Mouse (Mus musculus) MEL (cell line): ENCODE data around the gene Thsd4. TPM values are rescaled to one million over a fixed set of nuclear protein-coding genes. Genes with fewer than 3 reads are reported as not detected.

Experiments
- DNase-seq: peaks from one replicate; pipeline ENCODE4 v3.0.0; 2011; ENCODE audit warnings: low read depth, low spot score
- H3K27ac ChIP-seq: 2 replicates; pipeline ENCODE4 v1.5.1; 2012; ENCODE audit warnings: low read depth, mild to moderate bottlenecking, control low read depth, low read length, moderate library complexity; ENCODE audit not compliant: control insufficient read depth
- H3K27me3 ChIP-seq, 2 experiments: fragments of 150-350 bp in 1 of 2; sonication (generic) in 1 of 2; 2 replicates each; pipeline ENCODE4 v1.6.1; 2012; ENCODE audit warnings: low read length in 2 of 2, mild to moderate bottlenecking in 2 of 2, improper control_type of control experiment in 1 of 2, moderate library complexity in 1 of 2; ENCODE audit not compliant: insufficient read depth in 2 of 2, control insufficient read depth in 1 of 2
- H3K36me3 ChIP-seq, 2 experiments: 2 replicates each; pipeline ENCODE4 v1.6.1; 2012 to 2014; ENCODE audit warnings: low read length in 2 of 2, improper control_type of control experiment in 1 of 2, inconsistent platforms in 1 of 2, mild to moderate bottlenecking in 1 of 2; ENCODE audit not compliant: insufficient read depth in 2 of 2, control insufficient read depth in 1 of 2
- H3K4me1 ChIP-seq, 2 experiments: fragments of 150-350 bp in 1 of 2; sonication (generic) in 1 of 2; 2 replicates each; pipeline ENCODE4 v1.6.1; 2012; ENCODE audit warnings: low read length in 2 of 2, improper control_type of control experiment in 1 of 2, mild to moderate bottlenecking in 1 of 2; ENCODE audit not compliant: insufficient read depth in 2 of 2, control insufficient read depth in 1 of 2
- H3K4me3 ChIP-seq, 2 experiments: fragments of 150-350 bp in 1 of 2; sonication (generic) in 1 of 2; 2 replicates each; pipeline ENCODE4 v1.5.1; 2012; ENCODE audit warnings: low read depth in 2 of 2, low read length in 2 of 2, mild to moderate bottlenecking in 2 of 2, moderate library complexity in 2 of 2, control low read depth in 1 of 2, improper control_type of control experiment in 1 of 2; ENCODE audit not compliant: control insufficient read depth in 1 of 2, insufficient read depth in 1 of 2
- H3K79me2 ChIP-seq: 2 replicates; pipeline ENCODE4 v1.6.1; 2012; ENCODE audit warnings: mild to moderate bottlenecking, low read length, moderate library complexity; ENCODE audit not compliant: control insufficient read depth, poor library complexity, insufficient read depth
- H3K9ac ChIP-seq: 2 replicates; pipeline ENCODE4 v1.6.1; 2012; ENCODE audit warnings: low read depth, mild to moderate bottlenecking, control low read depth, low read length, moderate library complexity; ENCODE audit not compliant: control insufficient read depth, poor library complexity, severe bottlenecking
- H3K9me3 ChIP-seq: fragments of 150-350 bp; sonication (generic); replicated peaks from 2 replicates; pipeline ENCODE4 v1.6.1; 2012; ENCODE audit warnings: mild to moderate bottlenecking, low read length, improper control_type of control experiment, moderate library complexity; ENCODE audit not compliant: insufficient read depth
- CHD1 ChIP-seq: IDR thresholded peaks from 2 replicates; pipeline ENCODE4 v1.6.1; 2012; ENCODE audit warnings: low read depth, mild to moderate bottlenecking, inconsistent platforms, low read length, improper control_type of control experiment
- CHD2 ChIP-seq: IDR thresholded peaks from 2 replicates; pipeline ENCODE4 v1.6.1; 2011; ENCODE audit warnings: low read length, improper control_type of control experiment
- CTCF ChIP-seq, 3 experiments: IDR thresholded peaks in 2 of 3; conservative IDR thresholded peaks in 1 of 3; 2 replicates each; pipeline ENCODE4 v1.5.1; 2011 to 2012; ENCODE audit warnings: low read length in 3 of 3, low read depth in 2 of 3, mild to moderate bottlenecking in 2 of 3, improper control_type of control experiment in 1 of 3, inconsistent platforms in 1 of 3, mixed read lengths in 1 of 3, moderate library complexity in 1 of 3; ENCODE audit not compliant: control insufficient read depth in 1 of 3, insufficient read depth in 1 of 3, poor library complexity in 1 of 3, severe bottlenecking in 1 of 3
- ELF1 ChIP-seq: IDR thresholded peaks from 2 replicates; pipeline ENCODE4 v1.6.1; 2014; ENCODE audit warnings: low read depth, mild to moderate bottlenecking, inconsistent platforms, low read length, improper control_type of control experiment, moderate library complexity
- EP300 ChIP-seq, 2 experiments: IDR thresholded peaks; 2 replicates each; pipeline ENCODE4 v1.6.1; 2011; ENCODE audit warnings: improper control_type of control experiment in 2 of 2, low read length in 2 of 2, low read depth in 1 of 2, mild to moderate bottlenecking in 1 of 2
- ETS1 ChIP-seq: IDR thresholded peaks from 2 replicates; pipeline ENCODE4 v1.6.1; 2012; ENCODE audit warnings: low read depth, mild to moderate bottlenecking, inconsistent platforms, low read length, improper control_type of control experiment, moderate library complexity
- GABPA ChIP-seq: IDR thresholded peaks from 2 replicates; pipeline ENCODE4 v1.6.1; 2012; ENCODE audit warnings: low read depth, mild to moderate bottlenecking, inconsistent platforms, low read length, improper control_type of control experiment, moderate library complexity
- JUND ChIP-seq: IDR thresholded peaks from 2 replicates; pipeline ENCODE4 v1.6.1; 2011; ENCODE audit warnings: low read depth, mild to moderate bottlenecking, improper control_type of control experiment, low read length
- KAT2A ChIP-seq: conservative IDR thresholded peaks from 2 replicates; pipeline ENCODE4 v1.6.1; 2012; ENCODE audit warnings: low read depth, low read length, improper control_type of control experiment, inconsistent platforms
- MAFK ChIP-seq: IDR thresholded peaks from 2 replicates; pipeline ENCODE4 v1.6.1; 2011; ENCODE audit warnings: low read depth, mild to moderate bottlenecking, low read length, improper control_type of control experiment, borderline replicate concordance
- MAX ChIP-seq: IDR thresholded peaks from 2 replicates; pipeline ENCODE4 v1.6.1; 2011; ENCODE audit warnings: low read length, improper control_type of control experiment
- MAZ ChIP-seq: IDR thresholded peaks from 2 replicates; pipeline ENCODE4 v1.6.1; 2012; ENCODE audit warnings: low read depth, mild to moderate bottlenecking, inconsistent platforms, low read length, improper control_type of control experiment
- MEF2A ChIP-seq: IDR thresholded peaks from 2 replicates; pipeline ENCODE4 v1.6.1; 2014; ENCODE audit warnings: low read depth, mild to moderate bottlenecking, inconsistent platforms, low read length, improper control_type of control experiment; ENCODE audit not compliant: poor library complexity, insufficient replicate concordance, severe bottlenecking; ENCODE audit errors: extremely low read depth
- MXI1 ChIP-seq: IDR thresholded peaks from 2 replicates; pipeline ENCODE4 v1.6.1; 2011; ENCODE audit warnings: mild to moderate bottlenecking, low read depth, low read length, improper control_type of control experiment
- MYB ChIP-seq: IDR thresholded peaks from 2 replicates; pipeline ENCODE4 v1.6.1; 2011; ENCODE audit warnings: mild to moderate bottlenecking, low read depth, low read length, improper control_type of control experiment
- POLR2A ChIP-seq, 2 experiments: IDR thresholded peaks; 2 replicates each; pipeline ENCODE4 v1.6.1; 2011 to 2012; ENCODE audit warnings: low read length in 2 of 2, mild to moderate bottlenecking in 2 of 2, control low read depth in 1 of 2, improper control_type of control experiment in 1 of 2, low read depth in 1 of 2, moderate library complexity in 1 of 2; ENCODE audit not compliant: control insufficient read depth in 1 of 2, insufficient read depth in 1 of 2, poor library complexity in 1 of 2
- RAD21 ChIP-seq: IDR thresholded peaks from 2 replicates; pipeline ENCODE4 v1.6.1; 2011; ENCODE audit warnings: mild to moderate bottlenecking, low read depth, low read length, improper control_type of control experiment
- SIN3A ChIP-seq: IDR thresholded peaks from 2 replicates; pipeline ENCODE4 v1.6.1; 2012; ENCODE audit warnings: low read length, improper control_type of control experiment, inconsistent platforms
- SMC3 ChIP-seq: IDR thresholded peaks from 2 replicates; pipeline ENCODE4 v1.6.1; 2011; ENCODE audit warnings: low read depth, low read length, improper control_type of control experiment
- TAL1 ChIP-seq: IDR thresholded peaks from 2 replicates; pipeline ENCODE4 v1.6.1; 2012; ENCODE audit warnings: mild to moderate bottlenecking, inconsistent platforms, low read length, moderate library complexity, mixed read lengths
- TBP ChIP-seq: IDR thresholded peaks from 2 replicates; pipeline ENCODE4 v1.8.0; 2011; ENCODE audit warnings: low read depth, low read length, improper control_type of control experiment
- TCF12 ChIP-seq: IDR thresholded peaks from 2 replicates; pipeline ENCODE4 v1.6.1; 2014; ENCODE audit warnings: low read depth, mild to moderate bottlenecking, inconsistent platforms, low read length, improper control_type of control experiment, moderate library complexity
- UBTF ChIP-seq: IDR thresholded peaks from 2 replicates; pipeline ENCODE4 v1.6.1; 2012; ENCODE audit warnings: low read depth, mild to moderate bottlenecking, inconsistent platforms, low read length, improper control_type of control experiment, moderate library complexity, borderline replicate concordance; ENCODE audit not compliant: insufficient read depth
- USF2 ChIP-seq, 2 experiments: IDR thresholded peaks; 2 replicates each; pipeline ENCODE4 v1.6.1; 2011 to 2012; ENCODE audit warnings: improper control_type of control experiment in 2 of 2, low read length in 2 of 2, borderline replicate concordance in 1 of 2, inconsistent platforms in 1 of 2, low read depth in 1 of 2, mild to moderate bottlenecking in 1 of 2; ENCODE audit not compliant: insufficient read depth in 1 of 2
- ZC3H11A ChIP-seq: IDR thresholded peaks from 2 replicates; pipeline ENCODE4 v1.6.1; 2012; ENCODE audit warnings: low read depth, mild to moderate bottlenecking, inconsistent platforms, low read length, improper control_type of control experiment
- ZKSCAN1 ChIP-seq: IDR thresholded peaks from 2 replicates; pipeline ENCODE4 v1.6.1; 2012; ENCODE audit warnings: low read depth, mild to moderate bottlenecking, inconsistent platforms, low read length, improper control_type of control experiment, moderate library complexity
- polyA plus RNA-seq, 2 experiments: library from polyadenylated mRNA; stranded (reverse) in 1 of 2; unstranded in 1 of 2; fragments of >175 nt in 1 of 2; fragments of >200 nt in 1 of 2; gene quantifications; 2 replicates each; pipeline versions ENCODE4 v1.2.1 to v1.2.4; 2012; ENCODE audit warnings: low replicate concordance in 2 of 2, low read depth in 1 of 2; ENCODE audit not compliant: insufficient read length in 2 of 2, insufficient read depth in 1 of 2, missing spikeins in 1 of 2
- total RNA-seq: library from RNA; depleted of rRNA; stranded (reverse); fragments of 300-350 nt; gene quantifications from 2 replicates; pipeline ENCODE4 v1.2.3, GENCODE M21; 2012

The Thsd4 gene
- total and polyA plus RNA-seq, 3 experiments = 0.08 TPM; not detected in 1

DNA sequence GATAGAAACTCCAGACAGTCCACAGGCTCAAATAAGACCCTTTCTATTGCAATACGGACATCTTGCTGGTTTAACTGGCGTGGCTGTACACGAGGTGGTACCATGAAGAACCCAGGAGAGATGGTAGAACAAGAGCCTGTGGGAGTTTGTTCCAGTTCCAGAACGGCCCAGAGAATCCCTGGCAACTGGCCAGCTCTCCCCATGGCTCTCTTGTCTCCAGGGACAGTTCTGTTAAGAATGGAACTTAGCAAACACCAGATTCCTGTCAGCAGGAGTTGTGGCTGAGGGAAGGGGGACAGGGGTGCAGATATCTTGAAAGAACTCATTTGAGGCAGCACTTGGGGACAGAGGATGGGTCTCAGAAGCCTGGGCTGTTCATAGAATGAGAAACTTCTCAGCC lies 550.6 kb downstream of the Thsd4 start:
- no peaks in the 10 kb centered on the region for H3K9me3 ChIP-seq
- no peak for DNase-seq
- peaks cover 0 to 2% of the 10 kb centered on the region in 2 experiments; a peak in 1 of 4 replicates for H3K4me1 ChIP-seq
- H3K27me3 ChIP-seq = peaks cover 0 to 4% of the 10 kb centered on the region in 2 experiments
- no peaks in the 10 kb centered on the region for H3K36me3 ChIP-seq
- TF ChIP-seq MAX = no peak
- no peak for TF ChIP-seq CHD1
- no peak for TF ChIP-seq SIN3A
- TF ChIP-seq ZKSCAN1 = no peak
- no peak for TF ChIP-seq CTCF (IDR thresholded peaks at IDR 0.05 in 2 of 3, conservative IDR thresholded peaks at IDR 0.05 in 1 of 3; ENCODE audit: control insufficient read depth in 1 of 3, insufficient read depth in 1 of 3, low read depth in 2 of 3, low read length in 3 of 3, poor library complexity in 1 of 3, severe bottlenecking in 1 of 3)
- no peak for TF ChIP-seq TAL1
- no peak for TF ChIP-seq CHD2
- TF ChIP-seq EP300 (IDR thresholded peaks at IDR 0.05; ENCODE audit: low read depth in 1 of 2, low read length in 2 of 2) = no peak
- no peak for TF ChIP-seq KAT2A
- no peak for TF ChIP-seq TBP
- TF ChIP-seq ETS1 = no peak
- no peak for TF ChIP-seq MEF2A
- no peak for TF ChIP-seq MYB
- no peak for TF ChIP-seq MXI1
- no peak for TF ChIP-seq SMC3
- no peak for TF ChIP-seq USF2 (IDR thresholded peaks at IDR 0.05; ENCODE audit: borderline replicate concordance in 1 of 2, insufficient read depth in 1 of 2, low read depth in 1 of 2, low read length in 2 of 2)
- TF ChIP-seq POLR2A (IDR thresholded peaks at IDR 0.05; ENCODE audit: control insufficient read depth in 1 of 2, insufficient read depth in 1 of 2, low read depth in 1 of 2, low read length in 2 of 2, poor library complexity in 1 of 2) = no peak
- TF ChIP-seq MAZ = no peak
- TF ChIP-seq, all 39 proteins: peak for 0
- no peaks in the 10 kb centered on the region for H3K79me2 ChIP-seq
- H3K27ac ChIP-seq = no peak overlapping the region
- no peak overlapping the region for H3K4me3 ChIP-seq
- no peak overlapping the region for H3K9ac ChIP-seq

DNA sequence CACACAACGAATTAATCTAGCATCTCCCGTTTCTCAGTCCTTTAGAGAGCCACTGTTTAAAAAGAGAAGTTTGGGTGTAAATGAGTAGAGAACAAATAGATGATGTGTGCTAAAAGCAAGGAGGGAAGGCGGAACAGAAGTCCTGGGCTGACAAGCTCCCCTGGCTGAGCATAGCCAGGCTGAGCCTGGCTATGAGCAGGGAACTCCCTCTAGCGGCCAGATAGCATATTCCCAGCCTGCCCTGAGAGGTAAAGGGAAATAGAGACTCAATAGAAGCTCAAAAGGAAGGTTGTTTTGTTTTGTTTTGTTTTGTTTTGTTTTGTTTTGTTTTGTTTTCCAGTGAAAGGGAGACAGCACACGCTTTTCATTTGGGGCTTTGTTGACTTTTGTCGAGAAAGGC lies 552.5 kb downstream of the Thsd4 start:
- Histone ChIP-seq H3K27ac (no peak overlapping the region), H3K36me3 (no peaks in the 10 kb centered on the region), H3K9me3 (no peaks in the 10 kb centered on the region), H3K9ac (no peak overlapping the region)
- no peak for TF ChIP-seq MAFK
- TF ChIP-seq GABPA = no peak
- peak; percentile 65 for TF ChIP-seq ZC3H11A
- TF ChIP-seq MXI1 = no peak
- no peak for TF ChIP-seq POLR2A (IDR thresholded peaks at IDR 0.05; ENCODE audit: control insufficient read depth in 1 of 2, insufficient read depth in 1 of 2, low read depth in 1 of 2, low read length in 2 of 2, poor library complexity in 1 of 2)
- no peak for TF ChIP-seq ZKSCAN1
- TF ChIP-seq UBTF = no peak
- TF ChIP-seq TCF12 = no peak
- peak; percentile 77 for TF ChIP-seq RAD21
- TF ChIP-seq CTCF (IDR thresholded peaks at IDR 0.05 in 2 of 3, conservative IDR thresholded peaks at IDR 0.05 in 1 of 3; ENCODE audit: control insufficient read depth in 1 of 3, insufficient read depth in 1 of 3, low read depth in 2 of 3, low read length in 3 of 3, poor library complexity in 1 of 3, severe bottlenecking in 1 of 3) = peak; percentile 87 to 88 (median 88)
- TF ChIP-seq CHD2 = no peak
- peak; percentile 77 for TF ChIP-seq SMC3
- TF ChIP-seq MAZ = no peak
- no peak for TF ChIP-seq JUND
- no peak for TF ChIP-seq ELF1
- no peak for TF ChIP-seq TBP
- TF ChIP-seq, all 39 proteins: peak for 4
- peaks cover 0 to 2% of the 10 kb centered on the region in 2 experiments; a peak in 1 of 4 replicates for H3K4me1 ChIP-seq
- H3K4me3 ChIP-seq = peak overlapping the region; percentile 25 to 35
- H3K79me2 ChIP-seq = no peaks in the 10 kb centered on the region
- peak; percentile 82 for DNase-seq
- H3K27me3 ChIP-seq = peaks cover 0 to 4% of the 10 kb centered on the region in 2 experiments; a peak in 3 of 4 replicates
